Mouse (Mus musculus) v-Abl transformed pro-B cells (cell line): ENCODE measurements at regions not wholly inside any gene's neighbourhood (a gene's known extent, or its start where the extent isn't known, plus 50 kb on each side); places are given as distances from the start of the nearest gene placed in this dataset.

Experiments used
- in situ Hi-C, 2 experiments: fragments of 400-800 bp; cut with MboI; formaldehyde crosslinking; loops; one replicate each; pipeline ENCODE4 v1.15.1; 2025; ENCODE audit not compliant: unreplicated experiment in 2 of 2

DNA sequence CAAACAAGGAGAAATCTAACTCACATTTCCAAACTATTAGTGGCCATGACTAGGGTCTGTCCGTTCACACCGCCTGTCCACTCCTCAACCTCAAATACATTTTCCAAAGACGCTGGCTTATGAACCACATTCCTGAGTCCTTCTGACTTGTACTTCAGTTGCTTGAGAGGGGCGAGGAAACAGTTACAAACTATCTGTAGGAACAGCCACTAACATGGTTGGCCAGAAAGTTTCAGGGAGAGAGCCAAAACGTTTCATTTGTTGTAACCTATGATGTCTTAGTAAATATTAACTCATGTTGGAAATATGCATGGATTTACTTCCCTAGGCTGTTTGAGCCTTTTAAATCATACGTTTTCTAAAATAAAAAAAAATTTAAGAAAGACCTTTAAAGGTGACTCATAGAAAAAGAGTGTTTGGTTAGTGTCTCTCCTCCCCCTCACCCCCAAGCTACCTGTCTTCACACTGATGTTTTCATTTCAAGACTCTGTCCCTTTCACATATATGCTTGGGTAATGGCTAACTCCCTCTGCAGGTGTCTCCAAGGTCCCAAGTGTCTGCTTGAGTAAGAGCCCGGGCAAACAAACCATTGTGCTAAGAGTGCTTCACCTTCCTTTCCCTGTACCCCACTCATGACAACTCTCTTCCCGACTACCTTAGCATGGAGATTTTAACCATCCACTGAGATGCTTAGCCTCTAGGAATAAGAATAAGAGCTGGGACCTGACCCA is 101.1 kb downstream of the Lyplal1 start:
- in situ Hi-C loops = loop anchor here in 1 of 2 experiments (25.0 kb wide), 1 partner anchor 696 kb away; the partner anchor contains the start of gene Tgfb2

DNA sequence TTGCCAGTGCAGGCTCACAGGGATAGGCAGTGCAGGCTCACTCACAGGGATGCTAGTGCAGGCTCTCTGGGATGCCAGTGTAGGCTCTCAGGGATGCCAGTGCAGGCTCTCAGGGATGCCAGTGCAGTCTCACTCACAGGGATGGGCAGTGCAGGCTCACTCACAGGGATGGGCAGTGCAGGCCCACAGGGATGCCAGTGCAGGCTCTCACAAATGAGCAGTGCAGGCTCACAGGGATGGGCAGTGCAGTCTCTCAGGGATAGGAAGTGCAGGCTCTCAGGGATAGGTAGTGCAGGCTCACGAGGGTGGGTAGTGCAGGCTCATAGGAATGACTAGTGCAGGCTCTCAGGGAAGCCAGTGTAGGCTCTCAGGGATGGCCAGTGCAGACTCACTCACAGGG is 99.6 kb downstream of the Lyplal1 start:
- in situ Hi-C loops = loop anchor here in 1 of 2 experiments (25.0 kb wide), 1 partner anchor 695 kb away; the partner anchor contains the start of gene Tgfb2

DNA sequence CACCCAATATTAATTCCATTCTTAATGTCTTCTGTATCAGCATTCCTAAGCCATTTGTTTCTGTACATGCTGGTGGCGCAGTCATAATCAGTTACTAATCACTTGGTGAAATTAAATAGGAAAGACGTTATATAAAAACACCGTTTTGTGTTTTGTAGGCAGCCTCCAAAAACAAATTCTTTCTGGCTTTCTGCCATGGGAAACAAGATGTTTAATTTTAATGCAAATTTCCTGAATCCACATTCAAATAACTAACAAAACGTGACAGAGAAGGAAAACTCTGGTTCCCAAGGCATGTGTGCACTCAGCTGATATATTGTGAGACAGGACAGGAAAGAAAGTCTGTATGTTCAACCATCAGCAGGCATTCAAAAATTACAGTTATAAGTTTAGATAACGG is 97.6 kb downstream of the Lyplal1 start:
- in situ Hi-C loops = loop anchor here in 1 of 2 experiments (25.0 kb wide), 1 partner anchor 693 kb away; the partner anchor contains the start of gene Tgfb2

DNA sequence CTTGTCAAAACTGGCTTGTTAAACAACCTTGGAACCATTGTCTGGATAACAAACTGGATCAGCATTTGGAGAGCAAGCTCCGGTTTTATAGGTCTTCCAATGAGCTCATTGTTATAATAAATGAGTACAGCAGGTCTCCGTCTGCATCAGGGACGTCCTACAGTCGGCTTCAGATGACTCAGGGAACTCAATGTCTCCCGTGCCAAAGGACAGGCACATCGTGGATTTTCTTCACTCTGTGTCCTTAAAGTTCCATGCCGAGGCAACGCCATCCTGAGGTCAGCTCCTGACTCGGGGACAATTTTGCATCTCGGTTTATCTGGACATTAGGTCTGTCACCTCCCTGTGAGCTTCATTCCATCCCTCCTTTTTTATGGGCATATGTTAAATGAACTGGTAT is 85.2 kb downstream of the Lyplal1 start:
- in situ Hi-C loops = no loop called here

DNA sequence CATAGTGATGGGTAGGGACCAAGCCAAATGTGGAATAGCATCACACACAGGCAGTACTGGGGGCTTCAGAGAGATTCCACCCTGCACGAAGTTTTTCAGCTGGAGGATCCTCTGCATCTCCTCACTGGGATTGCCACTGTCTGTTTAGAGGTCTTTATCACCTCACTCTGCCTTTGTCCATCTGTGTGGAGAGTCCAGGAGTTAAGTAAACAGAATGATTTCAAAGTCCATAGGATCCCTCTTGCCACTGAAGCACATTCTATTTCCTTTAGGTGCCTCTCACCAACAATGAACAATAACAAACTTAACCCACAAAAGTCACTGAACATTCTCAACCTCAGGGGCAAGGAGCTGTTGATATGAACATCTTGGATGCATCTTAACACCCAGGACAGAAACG is 82.7 kb downstream of the Lyplal1 start:
- in situ Hi-C loops = no loop called here
